Mouse (Mus musculus) erythroid progenitor cell, adult 5-6 weeks (primary cell): ENCODE results near the gene Nxn. TPM values are rescaled to one million over a fixed set of nuclear protein-coding genes. Genes with fewer than 3 reads are reported as not detected.

ENCODE experiments used
- ATAC-seq: replicated peaks from 2 replicates; pipeline ENCODE4 v1.8.0; 2016; ENCODE audit warnings: moderate number of reproducible peaks, mild to moderate bottlenecking, moderate TSS enrichment, inconsistent platforms; ENCODE audit not compliant: poor library complexity, low FRiP score, severe bottlenecking
- total RNA-seq, 2 experiments: library from RNA; stranded (forward) in 1 of 2; stranded (reverse) in 1 of 2; fragments of 150-400 nt in 1 of 2; fragments of 186-747, 209-891 nt in 1 of 2; gene quantifications; 2 replicates each; pipeline versions ENCODE4 v1.2.3 to v1.2.4; 2015 to 2017; ENCODE audit warnings: low replicate concordance in 2 of 2

The Nxn gene
- total RNA-seq, 2 experiments from 2014 or later, result 0.98 to 2.1 TPM

DNA sequence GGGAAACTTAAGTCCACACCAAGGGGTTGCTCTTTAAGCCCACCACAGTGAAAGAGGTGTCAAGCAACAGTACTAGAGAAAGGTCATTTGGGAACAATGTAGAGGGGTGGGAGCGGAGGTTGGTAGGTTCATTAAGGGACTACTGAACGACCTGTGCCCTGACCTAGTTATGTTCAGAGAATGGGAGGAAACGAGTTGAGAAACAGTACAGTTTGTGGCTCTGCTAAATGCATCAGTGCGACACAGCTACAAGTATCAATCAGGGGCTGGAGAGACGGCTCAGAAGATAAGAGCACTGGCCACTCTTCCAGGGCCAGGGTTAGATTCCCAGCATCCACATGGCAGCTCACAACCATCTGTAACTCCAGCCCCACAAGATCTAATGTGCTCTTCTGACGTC, 84.8 kb downstream of the Nxn start:
- ATAC-seq, result no peak

DNA sequence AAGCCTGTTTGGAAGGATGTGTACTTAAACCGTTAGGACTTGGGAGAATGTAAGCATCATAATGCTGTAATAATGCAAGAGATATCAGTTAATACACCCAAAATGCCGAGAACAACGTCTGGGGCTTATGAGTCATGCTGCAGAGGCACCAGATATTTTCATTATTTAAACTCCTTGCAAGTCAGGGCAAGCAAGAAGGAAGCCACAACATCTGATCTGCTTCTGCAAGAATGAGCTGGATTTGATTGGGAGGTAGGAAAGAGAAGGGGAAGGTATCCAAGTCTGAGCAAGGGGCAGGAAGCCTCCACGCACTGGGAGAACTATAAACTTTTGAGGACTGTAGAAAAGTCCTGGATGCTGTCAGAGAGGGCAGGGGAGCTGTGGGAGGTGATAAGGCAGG, 86.1 kb downstream of the Nxn start:
- ATAC-seq, result no peak

DNA sequence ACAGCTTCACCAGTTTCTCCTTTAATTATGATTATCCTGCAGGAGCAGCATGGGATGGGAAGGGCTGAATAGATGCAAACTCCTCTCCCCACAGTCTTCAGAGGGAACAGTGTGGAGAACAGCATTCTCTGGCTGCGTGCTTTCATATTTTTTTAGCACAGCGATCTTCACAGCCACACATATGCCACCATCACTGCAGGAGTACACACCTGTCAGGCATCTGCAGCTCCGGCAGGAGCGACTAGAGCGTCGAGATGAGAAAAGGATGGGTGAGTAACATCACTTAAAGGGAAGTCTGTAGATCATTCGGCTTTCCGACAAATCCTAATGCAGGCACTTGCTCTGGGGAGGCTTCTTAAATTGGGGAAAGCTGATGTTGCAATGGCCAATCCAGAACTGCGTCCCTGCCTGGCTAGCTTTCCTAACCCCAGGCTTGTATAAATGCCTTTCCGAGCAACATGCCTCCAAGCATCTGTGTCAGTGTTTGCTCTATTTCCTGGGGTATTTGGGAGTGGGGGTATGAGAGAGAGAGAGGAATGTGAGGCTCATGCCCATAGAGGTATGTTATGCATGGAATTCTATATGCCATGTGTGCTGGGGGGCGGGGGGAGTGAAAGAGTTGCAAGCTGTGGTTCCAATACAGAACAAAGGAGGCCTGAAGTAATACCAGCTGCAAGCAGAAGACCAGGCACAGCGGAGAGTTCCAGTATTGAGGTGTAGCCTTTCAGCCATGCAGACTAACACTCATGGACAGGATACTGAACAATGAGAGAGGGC, 87.5 kb downstream of the Nxn start:
- ATAC-seq, result no peak

DNA sequence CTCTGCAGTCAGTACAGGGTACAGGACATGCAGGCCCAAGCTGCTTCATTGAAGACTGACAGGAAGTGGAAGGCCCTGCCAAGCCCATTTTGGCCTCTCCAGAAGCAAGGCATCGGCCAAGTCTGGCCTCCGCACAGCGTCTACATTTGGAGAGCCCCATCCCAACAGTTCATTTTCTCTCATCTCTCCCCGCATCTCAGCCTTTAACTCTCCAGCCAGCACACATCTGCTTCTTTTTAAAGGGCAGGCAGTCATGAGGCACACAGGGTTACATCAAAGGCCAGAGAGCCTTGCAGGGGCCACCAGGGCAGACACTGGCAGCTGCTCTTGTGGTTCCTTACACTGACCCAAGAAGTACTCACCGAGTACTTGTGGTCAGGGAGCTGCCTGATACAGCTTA, 89.1 kb downstream of the Nxn start:
- ATAC-seq, result no peak

DNA sequence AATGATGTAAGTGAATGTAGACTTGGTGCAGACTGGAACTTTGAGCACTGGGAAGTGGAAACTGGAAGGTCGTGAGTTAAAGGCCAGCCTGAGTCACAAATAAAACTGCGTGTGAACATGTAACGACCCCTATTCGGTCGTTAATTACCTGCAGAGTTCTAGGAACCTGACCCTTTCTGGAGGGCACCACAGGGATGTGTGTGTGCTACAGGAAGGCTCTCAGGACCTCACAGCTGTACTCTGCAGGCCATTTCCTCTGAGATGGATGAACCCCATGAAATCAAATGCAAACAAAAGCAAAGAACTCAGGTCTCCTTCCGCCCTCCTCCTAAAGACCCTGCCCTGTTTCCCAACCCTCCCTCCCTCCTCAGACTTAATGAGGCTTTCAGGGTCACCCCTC, 89.9 kb downstream of the Nxn start:
- ATAC-seq, result no peak

DNA sequence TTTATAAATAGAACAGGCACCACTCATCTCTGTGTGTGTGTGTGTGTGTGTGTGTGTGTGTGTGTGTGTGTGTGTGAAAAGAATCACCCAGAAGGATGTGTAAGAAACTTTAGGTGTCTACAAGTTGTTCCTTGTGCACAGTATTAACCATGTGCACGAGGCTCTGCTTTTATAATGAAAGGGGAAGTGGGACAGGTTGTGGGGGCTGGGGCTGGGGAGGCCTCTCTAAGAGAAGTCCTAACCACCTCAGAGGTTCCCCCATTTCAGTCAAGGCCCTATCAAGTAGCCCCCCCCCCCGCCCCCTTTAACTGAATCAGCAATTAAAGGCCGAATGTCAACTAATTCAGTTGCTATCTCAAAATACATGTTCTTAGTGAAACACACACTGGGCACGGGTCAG, 92.2 kb downstream of the Nxn start:
- ATAC-seq, result no peak

DNA sequence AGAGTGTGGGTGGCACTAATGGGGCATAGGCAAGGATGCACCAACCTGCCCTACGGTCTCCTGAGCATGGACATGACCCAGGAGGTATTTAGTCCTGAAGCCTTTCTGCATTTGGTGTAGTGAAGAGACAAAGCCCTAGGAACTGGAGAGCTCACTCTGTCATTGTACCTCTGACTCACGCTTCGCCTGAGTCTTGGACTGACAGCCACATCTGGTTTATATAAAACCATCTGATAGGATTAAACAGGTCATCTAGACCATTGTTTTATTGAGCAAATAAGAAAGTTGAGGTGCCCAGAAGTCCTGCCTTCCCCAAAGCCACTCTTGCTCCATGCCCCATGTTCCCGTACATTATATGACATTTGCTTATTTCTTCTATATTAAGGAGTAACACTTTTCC, 93.4 kb downstream of the Nxn start:
- no peak for ATAC-seq

DNA sequence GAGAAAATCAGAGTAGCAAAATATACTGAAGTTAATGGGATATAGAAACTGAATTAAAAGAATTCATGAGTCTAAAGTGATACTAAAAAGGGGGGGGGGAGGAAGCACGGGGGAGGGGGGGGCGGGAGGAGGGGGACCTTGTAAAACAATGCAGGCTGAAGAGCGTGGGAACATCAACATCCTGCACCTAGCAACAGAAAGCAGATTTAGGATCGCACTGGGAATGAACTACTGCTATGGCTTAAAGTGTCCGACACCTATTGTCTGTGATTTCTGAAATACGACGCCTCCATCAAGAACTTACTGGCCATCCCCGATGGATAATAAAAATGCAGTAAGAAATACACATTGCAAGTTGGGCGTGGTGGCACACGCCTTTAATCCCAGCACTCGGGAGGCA, 95.6 kb downstream of the Nxn start:
- ATAC-seq, result no peak

DNA sequence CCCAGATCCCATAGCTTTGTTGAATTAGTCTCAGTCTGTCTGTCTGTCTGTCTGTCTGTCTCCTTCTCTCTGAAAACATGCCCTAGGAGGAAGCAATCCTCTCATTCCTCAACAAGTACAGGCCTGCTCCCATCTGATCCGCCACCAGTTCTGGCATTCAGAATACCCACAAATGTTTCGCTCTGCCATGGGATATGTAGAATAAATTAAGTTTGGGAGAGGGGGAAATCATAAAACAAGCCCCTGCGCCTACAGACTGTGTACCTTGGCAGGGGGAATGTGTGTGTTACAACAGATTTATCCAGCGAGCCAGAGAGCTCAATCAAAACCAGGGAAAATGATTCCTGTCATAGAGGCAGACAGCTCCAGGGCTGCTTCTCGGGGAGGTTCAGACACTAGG, 98.1 kb downstream of the Nxn start:
- ATAC-seq, result no peak

DNA sequence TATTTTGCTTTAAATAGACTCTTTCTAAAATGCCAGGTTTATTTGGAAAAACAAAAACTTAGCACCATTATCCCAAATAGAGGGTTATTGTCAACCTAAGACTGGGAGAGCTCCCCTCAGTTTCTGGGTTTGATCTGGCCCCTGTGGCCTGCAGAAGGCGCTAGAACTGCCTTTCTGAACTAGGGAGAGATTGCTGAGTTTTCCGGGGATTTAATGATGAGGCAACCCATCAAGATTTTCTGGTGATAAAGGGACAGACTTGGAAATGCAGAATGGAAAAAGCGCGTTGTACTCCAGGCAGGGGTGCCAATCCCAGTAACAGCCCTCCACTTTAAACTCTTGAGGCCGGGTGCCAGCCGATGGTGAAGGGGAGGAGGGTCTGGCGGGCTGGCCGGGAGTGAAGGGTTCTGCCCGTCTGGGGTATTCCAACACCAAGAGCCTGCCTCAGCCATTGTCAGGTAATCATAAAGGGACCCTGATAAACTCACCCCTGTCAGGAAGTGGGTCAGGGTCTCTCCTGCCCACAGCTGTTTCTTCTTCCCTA, 100.4 kb downstream of the Nxn start:
- ATAC-seq, result no peak

DNA sequence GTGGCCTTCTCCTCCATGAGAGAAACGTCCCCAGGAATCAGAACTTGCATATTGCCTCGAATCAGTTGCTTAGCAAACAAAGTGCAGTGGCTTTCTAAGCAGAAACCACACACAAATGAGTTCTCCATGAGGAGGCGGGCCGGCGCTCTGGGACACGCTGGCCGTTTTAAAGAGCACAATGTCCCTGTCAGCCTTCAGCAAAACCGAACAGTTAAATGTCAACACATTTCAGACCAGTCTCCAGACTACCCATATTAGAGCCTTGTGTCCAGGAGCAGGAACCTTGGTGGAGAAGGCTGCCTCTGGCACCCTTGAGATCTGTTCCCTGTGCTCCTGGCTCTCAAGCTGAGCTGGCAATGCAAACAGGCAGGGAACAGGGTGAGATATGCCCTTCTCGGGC, 101.7 kb downstream of the Nxn start:
- no peak for ATAC-seq

DNA sequence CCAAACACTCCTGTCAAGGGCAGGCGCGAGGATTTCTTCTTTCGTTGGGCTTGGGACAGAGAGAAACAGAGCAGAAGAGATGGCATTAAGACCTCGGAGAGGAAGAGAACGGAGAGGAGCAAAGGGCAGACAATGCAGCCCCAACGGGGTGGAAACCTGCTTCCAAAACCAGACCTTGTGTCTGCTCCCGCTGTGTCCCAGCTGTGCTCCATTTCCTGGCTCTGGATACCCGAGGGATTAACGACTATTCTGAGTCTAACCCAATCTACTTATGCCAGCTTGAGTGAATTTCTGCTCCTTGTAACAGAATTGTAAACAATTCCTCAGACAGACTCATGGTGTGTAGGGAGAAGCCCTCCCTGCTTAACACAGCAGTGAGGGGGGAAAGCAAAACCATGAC, 104.1 kb downstream of the Nxn start:
- no peak for ATAC-seq

DNA sequence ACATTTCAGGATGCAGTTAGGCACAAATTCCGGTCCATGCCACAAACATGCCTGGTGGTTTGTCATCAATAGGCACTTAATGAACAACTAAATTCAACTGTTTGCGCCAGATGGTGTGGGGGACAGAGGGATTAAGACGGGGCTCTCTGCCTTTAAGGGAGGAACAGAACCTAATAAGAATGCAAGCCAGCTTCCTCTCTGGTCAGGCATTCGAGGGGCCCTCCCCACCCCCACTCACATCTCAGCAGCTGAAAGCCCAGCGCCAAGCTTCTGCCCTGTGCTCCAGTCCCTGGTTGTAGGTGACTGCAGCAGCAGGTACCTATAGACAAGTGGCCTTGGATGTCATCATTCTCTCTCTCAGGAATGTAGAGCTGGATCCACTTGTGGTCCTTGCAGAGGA, 104.9 kb downstream of the Nxn start:
- ATAC-seq, result no peak

DNA sequence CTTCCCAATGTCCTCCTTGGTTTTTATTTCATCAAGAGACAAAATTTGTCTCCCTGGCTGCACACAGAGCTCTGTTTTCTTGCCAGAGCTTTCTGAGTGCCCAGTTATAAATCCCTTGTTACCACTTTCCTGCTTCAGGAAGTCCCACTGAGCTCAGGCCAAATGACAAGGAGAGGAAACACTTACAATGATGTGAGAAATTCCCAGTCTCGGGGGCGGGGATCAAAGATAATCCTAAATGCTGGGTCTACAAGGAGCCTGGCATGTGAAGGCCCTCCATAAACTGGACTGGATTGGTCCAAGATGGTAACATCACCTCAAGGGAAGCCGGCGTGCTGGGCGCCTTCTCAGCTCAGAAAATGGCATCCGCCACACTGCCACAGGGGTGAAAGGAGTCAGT, 106.1 kb downstream of the Nxn start:
- ATAC-seq, result no peak

DNA sequence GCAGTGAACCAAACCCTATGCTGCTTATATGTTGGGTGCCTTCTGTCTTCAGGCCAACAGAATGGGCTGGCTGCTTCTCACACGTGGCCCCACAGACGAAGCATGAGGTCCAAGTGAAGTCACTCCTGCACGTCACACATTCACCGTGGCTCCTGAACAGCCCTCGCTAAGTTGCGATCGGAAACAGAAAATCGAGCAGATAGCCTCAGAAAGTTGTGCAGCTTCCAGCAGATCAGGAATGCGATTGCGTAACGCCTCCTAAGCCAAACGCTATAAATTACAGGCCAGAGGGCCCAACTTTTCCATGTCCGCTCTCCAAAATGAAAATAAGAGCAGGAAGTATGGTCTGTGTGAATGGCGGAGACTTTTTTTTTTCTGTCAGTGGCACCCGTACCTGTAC, 106.5 kb downstream of the Nxn start:
- no peak for ATAC-seq

DNA sequence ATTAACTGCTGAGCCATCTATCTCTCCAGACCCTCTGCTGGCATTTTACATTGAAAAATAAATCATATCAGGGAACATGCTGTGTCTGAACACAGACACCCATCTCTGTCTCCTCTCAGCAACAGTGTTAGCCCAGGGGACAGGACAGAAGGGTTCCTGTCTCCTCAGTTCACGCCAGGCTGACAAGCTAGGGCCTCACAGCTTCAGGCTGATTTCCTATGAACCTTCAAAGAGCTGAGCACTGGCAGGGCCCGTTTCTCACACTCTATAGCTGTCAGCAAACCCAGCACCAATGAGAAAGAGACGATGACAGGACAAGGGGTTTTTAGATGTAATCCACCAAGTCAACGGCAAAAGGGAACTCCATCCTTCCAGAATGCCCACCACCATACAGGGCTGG, 107.0 kb downstream of the Nxn start:
- ATAC-seq, result no peak

DNA sequence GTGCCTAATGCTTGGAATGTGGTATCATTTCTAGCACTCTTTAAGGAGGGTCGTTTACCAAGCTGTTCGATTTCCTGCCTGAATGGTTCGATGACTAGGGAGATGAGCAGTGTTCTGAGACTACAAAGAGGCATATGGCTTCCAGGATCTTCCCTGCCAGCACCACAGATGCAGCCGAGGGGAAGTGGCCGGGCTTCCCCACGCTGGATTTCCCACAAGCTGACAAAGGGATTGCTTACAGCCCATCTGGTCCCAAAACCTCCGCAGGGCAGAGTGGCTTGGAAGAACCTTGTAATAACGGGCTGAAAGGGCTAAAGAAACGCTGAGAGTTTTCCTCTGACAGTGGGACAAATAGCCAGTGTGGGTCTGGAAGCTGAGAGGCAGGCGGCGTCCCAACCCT, 108.6 kb downstream of the Nxn start:
- ATAC-seq, result no peak

DNA sequence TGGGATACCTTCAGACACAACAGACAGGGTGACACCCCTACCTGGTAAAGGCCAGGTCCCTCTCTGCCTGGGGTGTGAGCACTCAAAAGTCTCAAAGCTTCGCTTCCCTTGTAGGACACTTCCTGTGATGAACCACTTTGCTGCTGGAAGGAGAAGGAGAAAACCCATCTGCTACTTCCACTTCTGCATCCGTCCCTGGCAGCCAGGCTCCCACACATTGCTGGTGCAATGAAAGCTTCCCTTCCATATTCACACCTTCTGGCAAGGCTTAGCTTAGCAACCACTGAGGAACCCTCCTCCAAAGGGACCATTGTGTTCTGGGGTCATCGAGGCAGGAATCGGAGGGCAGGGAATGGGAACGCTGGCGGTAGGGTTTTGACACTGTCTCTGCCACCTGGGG, 110.3 kb downstream of the Nxn start:
- ATAC-seq, result no peak

DNA sequence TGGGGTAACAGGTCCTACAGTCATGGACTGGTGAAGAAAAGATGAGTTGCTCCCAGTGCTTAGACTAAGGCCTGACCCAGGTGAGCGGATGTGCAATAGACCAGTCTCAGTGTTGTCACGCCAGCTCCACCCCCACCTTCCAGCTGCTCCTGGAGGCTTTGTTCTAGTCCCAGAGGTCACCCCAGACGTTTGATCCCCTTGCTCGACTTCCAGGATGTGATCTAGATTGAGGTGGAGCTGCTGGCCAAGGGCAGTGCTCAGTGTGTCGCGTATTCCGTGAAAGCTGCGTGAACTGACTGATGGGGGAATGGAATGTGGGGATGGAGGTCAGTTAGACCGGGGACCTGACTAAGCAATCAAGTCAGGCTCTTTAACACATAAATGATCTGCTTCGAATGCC, 111.6 kb downstream of the Nxn start:
- no peak for ATAC-seq

DNA sequence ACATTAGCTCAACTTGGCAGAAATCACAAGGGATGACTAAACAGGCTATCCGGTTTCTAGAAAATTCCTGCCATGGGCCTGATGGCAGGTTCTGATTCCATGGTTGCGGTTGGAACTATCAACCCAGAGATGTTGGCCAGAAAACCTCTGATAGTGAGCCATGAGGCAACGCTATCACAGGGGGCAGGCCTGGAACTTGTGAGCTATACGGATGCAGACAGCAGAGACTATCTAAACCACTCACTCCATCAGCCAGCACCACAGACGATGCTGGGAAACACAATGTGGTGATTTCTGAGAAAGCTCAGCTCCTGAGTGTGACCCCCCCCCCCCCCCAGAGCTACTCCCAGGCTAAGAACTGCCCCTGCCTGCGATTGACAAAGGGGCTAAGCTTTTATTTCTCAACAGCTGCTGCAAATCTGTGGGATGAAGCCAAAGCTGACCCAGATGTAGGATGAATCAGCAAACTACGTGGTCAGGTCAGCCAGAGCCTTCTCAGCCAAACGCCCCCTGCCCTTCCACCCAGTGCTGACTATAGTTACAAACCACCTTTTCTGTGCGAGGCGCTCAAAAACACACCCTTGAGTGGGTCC, 112.3 kb downstream of the Nxn start:
- ATAC-seq, result no peak

DNA sequence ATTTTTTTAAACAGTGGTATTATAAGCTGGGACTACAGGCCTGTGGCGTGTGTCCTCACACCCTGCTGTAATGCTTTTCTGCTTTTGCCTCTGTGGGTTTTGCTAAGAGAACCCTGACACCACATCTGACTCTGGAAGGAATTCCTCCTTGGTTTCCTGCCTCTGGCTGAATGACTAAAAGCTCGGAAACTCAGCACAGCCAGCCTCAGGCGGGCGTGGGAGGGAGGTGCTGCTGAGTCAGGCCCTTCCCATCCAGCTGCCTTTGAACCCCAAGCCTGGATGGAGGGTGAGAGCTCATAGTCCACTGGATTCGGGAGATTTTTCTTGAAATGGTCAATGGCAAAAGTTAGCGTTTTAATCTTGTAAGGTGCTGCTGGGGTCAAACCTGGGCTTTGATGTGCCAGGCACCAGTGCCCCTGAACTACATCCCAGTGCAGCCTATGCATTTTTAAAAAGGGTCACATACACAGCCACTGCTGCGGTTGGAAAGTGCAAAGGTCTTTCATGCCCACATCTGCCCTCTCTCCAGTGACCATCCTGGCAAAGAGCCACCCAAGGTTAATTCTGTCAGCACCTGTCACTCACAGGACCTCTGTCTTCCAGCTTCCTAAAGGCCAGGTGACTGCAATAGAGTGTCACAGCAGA, 113.4 kb downstream of the Nxn start:
- no peak for ATAC-seq
